Mouse (Mus musculus) embryonic fibroblast, embryonic 13.5 days (primary cell): ENCODE data around the gene Rab6a.

Experiments used
- CTCF ChIP-seq: IDR thresholded peaks from 2 replicates; pipeline ENCODE4 v1.5.1; 2011; ENCODE audit warnings: mild to moderate bottlenecking, control low read depth, low read length, moderate library complexity, borderline replicate concordance; ENCODE audit not compliant: insufficient read depth
- POLR2A ChIP-seq: IDR thresholded peaks from 2 replicates; pipeline ENCODE4 v1.6.1; 2011; ENCODE audit warnings: low read depth, mild to moderate bottlenecking, control low read depth, low read length, moderate library complexity

DNA sequence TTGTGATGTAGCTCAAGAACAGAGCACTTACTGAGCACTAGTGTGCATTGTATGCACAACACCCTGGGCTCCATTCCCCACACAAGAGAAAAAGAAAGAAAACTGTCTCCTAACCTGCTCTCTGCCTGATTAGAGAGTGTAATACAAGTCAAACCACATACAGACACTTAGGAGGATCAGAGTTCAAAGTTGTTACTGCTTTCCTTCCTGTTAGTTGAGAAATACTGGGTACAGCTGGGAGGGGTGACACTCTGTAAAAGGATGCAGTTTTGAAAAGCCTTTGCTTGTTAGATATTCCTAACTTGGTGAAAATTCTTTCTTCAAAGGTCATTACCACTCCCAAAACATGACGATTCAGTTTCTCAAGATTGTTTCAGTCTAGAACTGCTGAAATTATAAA, 17.4 kb upstream of the Rab6a start:
- TF ChIP-seq CTCF = no peak
- TF ChIP-seq POLR2A = no peak
